13 mouse cellular contexts compared by ENCODE assay signal in genomic region chrX:106045928-106046327, GRCm38 (mm10). TPM values are rescaled to one million over a fixed set of nuclear protein-coding genes. Genes with fewer than 3 reads are reported as not detected.
DNase-seq lines count a peak whose midpoint lies in the region; ATAC-seq and TF ChIP-seq lines count a peak whose summit lies in the region.
"Had no signal": no experiment of that assay in that cellular context is flagged by ENCODE, and none has a peak within 500 bp of the region (broad histone marks: within the 10 kb centered on the region; RNA-seq: fewer than 3 reads in every experiment).

No protein-coding gene starts in this region.

- no peaks in the 10 kb centered on the region for H3K27me3 ChIP-seq in heart, embryonic 15.5 days
- no peaks in the 10 kb centered on the region for H3K27me3 ChIP-seq in heart, adult 2 months (ENCODE audit: control insufficient read depth, insufficient read depth, low read length)
- H3K27me3 ChIP-seq in lung, postnatal 0 days (replicated peaks; ENCODE audit: insufficient read depth, low read length) = no peaks in the 10 kb centered on the region
- no peaks in the 10 kb centered on the region for H3K27me3 ChIP-seq in liver, embryonic 13.5 days
- H3K27me3 ChIP-seq in stomach, postnatal 0 days (ENCODE audit: control insufficient read depth, insufficient read depth, low read length) = no peaks in the 10 kb centered on the region
- H3K27me3 ChIP-seq: neural tube, embryonic 12.5 days had no signal

- no peak overlapping the region for H3K4me2 ChIP-seq in heart, embryonic 15.5 days
- H3K4me2 ChIP-seq in lung, postnatal 0 days (replicated peaks; ENCODE audit: low read depth, low read length) = peak overlapping the region; percentile 5; the same call in 1 of the 2 replicates
- peak overlapping the region; percentile 14; the same call in 1 of the 2 replicates for H3K4me2 ChIP-seq in liver, embryonic 13.5 days
- 0 out of 2 replicates have a peak overlapping the region, but pooled peaks have one; percentile 20 for H3K4me2 ChIP-seq in stomach, postnatal 0 days (replicated peaks; ENCODE audit: low read depth)
- H3K4me2 ChIP-seq: neural tube, embryonic 12.5 days had no signal

- H3K36me3 ChIP-seq in heart, embryonic 15.5 days = no peaks in the 10 kb centered on the region
- peaks cover 2% of the 10 kb centered on the region; the same call in 1 of the 2 replicates for H3K36me3 ChIP-seq in heart, adult 2 months (ENCODE audit: control insufficient read depth, insufficient read depth, low read length)
- H3K36me3 ChIP-seq in lung, postnatal 0 days (ENCODE audit: insufficient read depth, low read length) = no peaks in the 10 kb centered on the region
- no peaks in the 10 kb centered on the region for H3K36me3 ChIP-seq in liver, embryonic 13.5 days
- H3K36me3 ChIP-seq in stomach, postnatal 0 days (ENCODE audit: control insufficient read depth, insufficient read depth, low read length) = no peaks in the 10 kb centered on the region
- H3K36me3 ChIP-seq: neural tube, embryonic 12.5 days had no signal

- no peak for TF ChIP-seq EP300 in heart, adult 2 months (IDR thresholded peaks at IDR 0.05; ENCODE audit: insufficient read depth, low read depth, low read length)
- no peak for TF ChIP-seq EP300 in lung, postnatal 0 days (IDR thresholded peaks at IDR 0.05)
- TF ChIP-seq EP300 in stomach, postnatal 0 days (optimal IDR thresholded peaks at IDR 0.05) = no peak

- peak overlapping the region; percentile 16 for H3K27ac ChIP-seq in heart, embryonic 15.5 days
- H3K27ac ChIP-seq in heart, adult 2 months = no peak overlapping the region
- peak overlapping the region; percentile 59 for H3K27ac ChIP-seq in lung, postnatal 0 days (ENCODE audit: low read length)
- H3K27ac ChIP-seq in liver, embryonic 13.5 days = peak overlapping the region; percentile 50
- peak overlapping the region; percentile 49; the same call in 1 of the 2 replicates for H3K27ac ChIP-seq in stomach, postnatal 0 days (replicated peaks)
- H3K27ac ChIP-seq: hindbrain, postnatal 0 days; neural tube, embryonic 12.5 days had no signal

- no peak for TF ChIP-seq POLR2A in heart, adult 2 months (IDR thresholded peaks at IDR 0.05; ENCODE audit: insufficient read depth, low read depth, low read length)

- no peak for ATAC-seq in heart, embryonic 15.5 days (replicated peaks; ENCODE audit: insufficient number of reproducible peaks, insufficient read depth, low FRiP score, low read depth)
- ATAC-seq in lung, postnatal 0 days = peak; percentile 8; the same call in 1 of the 2 replicates
- peak; percentile 55 for ATAC-seq in liver, embryonic 13.5 days (ENCODE audit: low read depth)
- no peak; the same call in 1 of the 2 replicates for ATAC-seq in stomach, postnatal 0 days (ENCODE audit: low FRiP score, low TSS enrichment)
- ATAC-seq: forebrain, embryonic 14.5 days; hindbrain, postnatal 0 days; midbrain, embryonic 16.5 days had no signal

- no peak for TF ChIP-seq CTCF in heart, adult 2 months (IDR thresholded peaks at IDR 0.05)
- no peak for TF ChIP-seq CTCF in lung, postnatal 0 days (IDR thresholded peaks at IDR 0.05)
- TF ChIP-seq CTCF in stomach, postnatal 0 days (IDR thresholded peaks at IDR 0.05; ENCODE audit: low read depth) = no peak

- no peak for DNase-seq in heart, adult 2 months
- no peak for DNase-seq in lung, postnatal 0 days (ENCODE audit: low spot score)
- no peak for DNase-seq in lung, postnatal 10 days
- peak; percentile 17 for DNase-seq in liver, embryonic 13.5 days
- no peak for DNase-seq in stomach, postnatal 0 days (ENCODE audit: low spot score)
- no peak for DNase-seq in Muller cell, postnatal 12 days (ENCODE audit: inconsistent ontology term)
- DNase-seq in thymus, postnatal 36 days = no peak
- DNase-seq: cerebellum, adult 11-12 months had no signal

- H3K79me2 ChIP-seq in heart, adult 2 months (replicated peaks; ENCODE audit: control insufficient read depth, insufficient read depth, low read length) = no peaks in the 10 kb centered on the region

- no peak overlapping the region for H3K9ac ChIP-seq in heart, embryonic 15.5 days
- no peak overlapping the region for H3K9ac ChIP-seq in heart, adult 2 months (ENCODE audit: low read depth, low read length)
- no peak overlapping the region for H3K9ac ChIP-seq in lung, postnatal 0 days (replicated peaks; ENCODE audit: low read depth)
- H3K9ac ChIP-seq in liver, embryonic 13.5 days = no peak overlapping the region
- no peak overlapping the region for H3K9ac ChIP-seq in stomach, postnatal 0 days (ENCODE audit: low read length)
- H3K9ac ChIP-seq: neural tube, embryonic 12.5 days had no signal

- H3K9me3 ChIP-seq in heart, embryonic 15.5 days (replicated peaks) = no peaks in the 10 kb centered on the region
- H3K9me3 ChIP-seq in lung, postnatal 0 days (ENCODE audit: low read length) = no peaks in the 10 kb centered on the region
- no peaks in the 10 kb centered on the region for H3K9me3 ChIP-seq in liver, embryonic 13.5 days (replicated peaks)
- H3K9me3 ChIP-seq in stomach, postnatal 0 days (ENCODE audit: control insufficient read depth, low read length) = no peaks in the 10 kb centered on the region
- H3K9me3 ChIP-seq: neural tube, embryonic 12.5 days had no signal

- H3K4me1 ChIP-seq in heart, embryonic 15.5 days (replicated peaks) = peaks cover 28% of the 10 kb centered on the region
- H3K4me1 ChIP-seq in heart, adult 2 months (ENCODE audit: control insufficient read depth, insufficient read depth, low read length) = peaks cover 5% of the 10 kb centered on the region
- no peaks in the 10 kb centered on the region; the same call in 1 of the 2 replicates for H3K4me1 ChIP-seq in lung, postnatal 0 days (ENCODE audit: insufficient read depth, low read depth, low read length)
- peaks cover 38% of the 10 kb centered on the region for H3K4me1 ChIP-seq in liver, embryonic 13.5 days (replicated peaks)
- H3K4me1 ChIP-seq in stomach, postnatal 0 days (replicated peaks; ENCODE audit: control insufficient read depth, insufficient read depth) = no peaks in the 10 kb centered on the region; the same call in 1 of the 2 replicates

- intact Hi-C loops in heart, adult 2 months (cut with DNase I) = no loop called here

- no peak overlapping the region for H3K4me3 ChIP-seq in heart, embryonic 15.5 days
- no peak overlapping the region for H3K4me3 ChIP-seq in heart, adult 2 months
- no peak overlapping the region for H3K4me3 ChIP-seq in lung, postnatal 0 days (ENCODE audit: low read depth, low read length)
- H3K4me3 ChIP-seq in liver, embryonic 13.5 days (replicated peaks) = no peak overlapping the region
- no peak overlapping the region for H3K4me3 ChIP-seq in stomach, postnatal 0 days (ENCODE audit: low read depth, low read length)
- H3K4me3 ChIP-seq: neural tube, embryonic 12.5 days had no signal

- WGBS in heart, embryonic 15.5 days = 48% methylated on average over 9 of the region's 9 CpGs
- 57% methylated on average over 9 of the region's 9 CpGs for WGBS in heart, adult 2 months
- WGBS in lung, postnatal 0 days = 34% methylated on average over 9 of the region's 9 CpGs
- WGBS in liver, embryonic 13.5 days (ENCODE audit: insufficient replicate concordance) = 40% methylated on average over 9 of the region's 9 CpGs
- WGBS in stomach, postnatal 0 days = 53% methylated on average over 9 of the region's 9 CpGs

RNA-seq across cellular contexts. Expression of gene Atp7a, which starts 18.9 kb away (rescaled TPM):
- polyA plus RNA-seq in heart, embryonic 15.5 days (2015; fragmentation: Nextera tagmentation; extraction: Ambion mirVana) = 10.6 and 12.6 TPM in 2 replicates
- 1 to 10 TPM; 6.7 to 7.3 TPM for total RNA-seq in heart, adult 2 months (2021)
- 1.6 and 3.6 TPM in 2 replicates for polyA plus RNA-seq in heart, adult 2 months (2012; rRNA removed)
- polyA plus RNA-seq in lung, postnatal 0 days (2015; fragmentation: Nextera tagmentation; extraction: Ambion mirVana) = 20.5 and 23.7 TPM in 2 replicates
- polyA plus RNA-seq in liver, embryonic 13.5 days (2015; fragmentation: Nextera tagmentation; extraction: Ambion mirVana) = 6.7 and 8.5 TPM in 2 replicates
- polyA plus RNA-seq in stomach, postnatal 0 days (2015; fragmentation: Nextera tagmentation; extraction: Ambion mirVana) = 11.4 and 11.6 TPM in 2 replicates

RNA-seq across cellular contexts. Expression of gene Cox7b, which starts 30.4 kb away (rescaled TPM):
- polyA plus RNA-seq in heart, embryonic 15.5 days (2015; fragmentation: Nextera tagmentation; extraction: Ambion mirVana) = 728 and 1,044 TPM in 2 replicates
- total RNA-seq in heart, adult 2 months (2021) = 1,000 to 10,000 TPM; 1,564 to 1,777 TPM
- 885 and 1,489 TPM in 2 replicates for polyA plus RNA-seq in heart, adult 2 months (2012; rRNA removed)
- 260 and 297 TPM in 2 replicates for polyA plus RNA-seq in lung, postnatal 0 days (2015; fragmentation: Nextera tagmentation; extraction: Ambion mirVana)
- 303 and 349 TPM in 2 replicates for polyA plus RNA-seq in liver, embryonic 13.5 days (2015; fragmentation: Nextera tagmentation; extraction: Ambion mirVana)
- 559 and 583 TPM in 2 replicates for polyA plus RNA-seq in stomach, postnatal 0 days (2015; fragmentation: Nextera tagmentation; extraction: Ambion mirVana)

RNA-seq across cellular contexts. Expression of gene Magt1, which starts 34.2 kb away (rescaled TPM):
- 46.0 and 47.8 TPM in 2 replicates for polyA plus RNA-seq in heart, embryonic 15.5 days (2015; fragmentation: Nextera tagmentation; extraction: Ambion mirVana)
- total RNA-seq in heart, adult 2 months (2021) = 10 to 100 TPM; 44.0 to 58.3 TPM
- 6.6 and 19.1 TPM in 2 replicates for polyA plus RNA-seq in heart, adult 2 months (2012; rRNA removed)
- polyA plus RNA-seq in lung, postnatal 0 days (2015; fragmentation: Nextera tagmentation; extraction: Ambion mirVana) = 27.8 and 39.2 TPM in 2 replicates
- 30.9 and 41.9 TPM in 2 replicates for polyA plus RNA-seq in liver, embryonic 13.5 days (2015; fragmentation: Nextera tagmentation; extraction: Ambion mirVana)
- polyA plus RNA-seq in stomach, postnatal 0 days (2015; fragmentation: Nextera tagmentation; extraction: Ambion mirVana) = 43.7 and 45.3 TPM in 2 replicates

Comparison
In these comparisons a context has a peak if more than half of its experiments do, and no peak if none do; other contexts are left out.
1. ATAC-seq: peak in lung, postnatal 0 days (single experiment) and liver, embryonic 13.5 days (single experiment); none in heart, embryonic 15.5 days (single experiment) and stomach, postnatal 0 days (single experiment).